Mouse (Mus musculus): ENCODE measurements around the gene Epp13.

- TF ChIP-seq CTCF (IDR thresholded peaks at IDR 0.05; ENCODE audit: borderline replicate concordance, extremely low read depth, insufficient read depth, insufficient read length), result no peak
- no peak for TF ChIP-seq POLR2A (IDR thresholded peaks at IDR 0.05; ENCODE audit: borderline replicate concordance, extremely low read depth, insufficient read depth, insufficient read length, poor library complexity, severe bottlenecking)
These were observed 1.9 kb downstream of the Epp13 start for GRCm38 (mm10) chr7:6254451-6254850.

Data from brain, embryonic 14.5 days (tissue).